Mouse (Mus musculus) olfactory bulb, adult 2 months (tissue): ENCODE measurements at regions not wholly inside any gene's neighbourhood (a gene's known extent, or its start where the extent isn't known, plus 50 kb on each side); places are given as distances from the start of the nearest gene placed in this dataset.

Experiments used
- CTCF ChIP-seq: fragments of 200-500 bp; IDR thresholded peaks from 2 replicates; pipeline ENCODE4 v1.5.1; 2012; ENCODE audit warnings: low read depth, mild to moderate bottlenecking, low read length, moderate library complexity; ENCODE audit not compliant: insufficient read depth
- POLR2A ChIP-seq: fragments of 200-500 bp; IDR thresholded peaks from 2 replicates; pipeline ENCODE4 v1.6.1; 2012; ENCODE audit warnings: mild to moderate bottlenecking, low read depth, low read length, moderate library complexity; ENCODE audit not compliant: insufficient read depth

GRCm38 (mm10) chr13:84804241-84804980 lies 384.8 kb upstream of the Ccnh start:
- TF ChIP-seq POLR2A = no peak
- TF ChIP-seq CTCF = no peak
